8 mouse cellular contexts compared by ENCODE assay signal in the genomic region with DNA sequence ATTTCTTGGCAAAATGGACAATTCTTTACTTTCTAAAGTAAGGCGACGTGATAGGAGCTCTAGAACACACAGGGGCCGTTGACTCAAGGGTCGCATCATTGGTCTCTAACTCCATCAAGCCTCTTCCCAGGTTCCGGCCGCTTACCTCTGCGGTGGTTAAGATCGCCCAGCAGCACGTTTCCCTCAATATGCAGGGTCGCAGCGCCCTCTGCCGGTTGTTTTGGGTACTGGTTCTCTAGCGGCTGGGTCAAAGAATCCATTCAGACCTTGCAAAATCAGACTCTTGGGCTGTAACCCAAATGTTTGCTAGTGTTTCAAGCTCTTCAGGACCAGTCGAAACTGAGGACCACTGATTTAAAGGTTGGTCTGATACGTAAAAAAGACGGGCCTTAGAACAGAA. TPM values are rescaled to one million over a fixed set of nuclear protein-coding genes. Genes with fewer than 3 reads are reported as not detected.
A peak's percentile ranks its signal among the peaks of the same experiment; 100 is the strongest.
DNase-seq lines count a peak whose midpoint lies in the region; ATAC-seq and TF ChIP-seq lines count a peak whose summit lies in the region.

No protein-coding gene starts in this region.

- no peak for ATAC-seq in liver, embryonic 14.5 days (ENCODE audit: insufficient read depth)

- 3% methylated on average over 16 of the region's 16 CpGs for WGBS in liver, embryonic 14.5 days (ENCODE audit: insufficient replicate concordance)
- 2% methylated on average over 16 of the region's 16 CpGs for whole genome bisulfite sequencing in thymus, adult 2 months

- H3K27ac ChIP-seq in liver, embryonic 14.5 days, result no peak overlapping the region
- no peak overlapping the region for H3K27ac ChIP-seq in thymus, adult 2 months (ENCODE audit: control insufficient read depth, insufficient read depth, low read length)

- no peak for TF ChIP-seq EP300 in liver, embryonic 14.5 days (IDR thresholded peaks at IDR 0.05; ENCODE audit: low read depth)

- H3K36me3 ChIP-seq in liver, embryonic 14.5 days (replicated peaks; ENCODE audit: control insufficient read depth, insufficient read depth, low read depth), result no peaks in the 10 kb centered on the region
- no peaks in the 10 kb centered on the region for H3K36me3 ChIP-seq in thymus, adult 2 months (ENCODE audit: control insufficient read depth, insufficient read depth, low read length)

- DNase-seq in 3T3-L1 (ENCODE audit: low read depth, low spot score) (peak; percentile 85), MN1 (ENCODE audit: low spot score) (peak; percentile 89)
- peak; percentile 80 to 90 for DNase-seq in cerebellum, adult 18-20 months
- DNase-seq in frontal cortex, postnatal 25 days (ENCODE audit: low spot score in 2 of 2), result peak; percentile 85 to 87
- DNase-seq in kidney, postnatal 10 days, result peak; percentile 92
- DNase-seq in liver, embryonic 14.5 days (ENCODE audit: low read depth in 3 of 3, low spot score in 3 of 3), result peak in 2 of 3 experiments; percentile 58 to 63
- DNase-seq in ovary, adult 18-20 months (ENCODE audit: low spot score), result peak; percentile 50
- peak; percentile 89 for DNase-seq in thymus, adult 2 months

- H3K4me1 ChIP-seq in liver, embryonic 14.5 days (replicated peaks; ENCODE audit: control insufficient read depth in 2 of 2, insufficient read depth in 2 of 2, low read length in 1 of 2), result peaks cover 5 to 6% of the 10 kb centered on the region in 2 experiments; a peak in 3 of 4 replicates
- peaks cover 4% of the 10 kb centered on the region; the same call in 1 of the 2 replicates for H3K4me1 ChIP-seq in thymus, adult 2 months (replicated peaks; ENCODE audit: control insufficient read depth, insufficient read depth, low read length)

- TF ChIP-seq CTCF in liver, embryonic 14.5 days (IDR thresholded peaks at IDR 0.05; ENCODE audit: low read depth), result peak; percentile 98
- TF ChIP-seq CTCF in thymus, adult 2 months (IDR thresholded peaks at IDR 0.05; ENCODE audit: borderline replicate concordance, control insufficient read depth, extremely low read depth, insufficient read depth, low read length, poor library complexity), result peak; percentile 91; the same call in 1 of the 2 replicates

- TF ChIP-seq POLR2A in thymus, adult 2 months (IDR thresholded peaks at IDR 0.05; ENCODE audit: control insufficient read depth, extremely low read depth, insufficient read depth, low read length, poor library complexity), result no peak

- H3K9ac ChIP-seq in liver, embryonic 14.5 days (replicated peaks), result no peak overlapping the region

- H3K27me3 ChIP-seq in liver, embryonic 14.5 days (ENCODE audit: control insufficient read depth, insufficient read depth, low read length), result peaks cover 3% of the 10 kb centered on the region
- no peaks in the 10 kb centered on the region; the same call in 1 of the 2 replicates for H3K27me3 ChIP-seq in thymus, adult 2 months (ENCODE audit: control insufficient read depth, insufficient read depth, low read length)

- no peak overlapping the region for H3K4me2 ChIP-seq in liver, embryonic 14.5 days (ENCODE audit: low read depth)

- no peaks in the 10 kb centered on the region for H3K9me3 ChIP-seq in liver, embryonic 14.5 days (ENCODE audit: control insufficient read depth, low read length)

- H3K4me3 ChIP-seq in liver, embryonic 14.5 days (ENCODE audit: insufficient read depth in 1 of 2, low read depth in 2 of 2, low read length in 2 of 2), result no peak overlapping the region
- no peak overlapping the region for H3K4me3 ChIP-seq in thymus, adult 2 months (ENCODE audit: control insufficient read depth, insufficient read depth, low read length)

RNA-seq across cellular contexts. Expression of a gene that starts 5.0 kb away (rescaled TPM):
- polyA plus RNA-seq in liver, embryonic 14.5 days (2012; rRNA removed), result 10.6 and 14.0 TPM in 2 replicates
- polyA plus RNA-seq in liver, embryonic 14.5 days (2014; fragmentation: Nextera tagmentation; extraction: Ambion mirVana), result 12.6 and 15.0 TPM in 2 replicates
- 32.3 and 39.2 TPM in 2 replicates for polyA plus RNA-seq in thymus, adult 2 months (2012; rRNA removed)

RNA-seq across cellular contexts. Expression of a gene that starts 22.6 kb away (rescaled TPM):
- 47.0 and 47.2 TPM in 2 replicates for polyA plus RNA-seq in liver, embryonic 14.5 days (2012; rRNA removed)
- 52.7 and 72.1 TPM in 2 replicates for polyA plus RNA-seq in liver, embryonic 14.5 days (2014; fragmentation: Nextera tagmentation; extraction: Ambion mirVana)
- 159 and 194 TPM in 2 replicates for polyA plus RNA-seq in thymus, adult 2 months (2012; rRNA removed)

RNA-seq across cellular contexts. Expression of a gene that starts 43.6 kb away (rescaled TPM):
- polyA plus RNA-seq in liver, embryonic 14.5 days (2012; rRNA removed), result 6.3 and 7.0 TPM in 2 replicates
- 6.9 and 7.6 TPM in 2 replicates for polyA plus RNA-seq in liver, embryonic 14.5 days (2014; fragmentation: Nextera tagmentation; extraction: Ambion mirVana)
- 32.7 and 33.9 TPM in 2 replicates for polyA plus RNA-seq in thymus, adult 2 months (2012; rRNA removed)
